ENCODE assay signal across 21 mouse cellular contexts in genomic region chr13:52021828-52022227, GRCm38 (mm10).
DNase-seq lines count a peak whose midpoint lies in the region; ATAC-seq lines count a peak whose summit lies in the region.
"Had no signal": no experiment of that assay in that cellular context is flagged by ENCODE, and none has a peak within 500 bp of the region (broad histone marks: within the 10 kb centered on the region; RNA-seq: fewer than 3 reads in every experiment).

No protein-coding gene starts in this region.

- 60% methylated on average over 6 of the region's 6 CpGs for WGBS in heart, embryonic 10.5 days
- WGBS in embryonic facial prominence, embryonic 10.5 days: 52% methylated on average over 6 of the region's 6 CpGs
- 38% methylated on average over 6 of the region's 6 CpGs for WGBS in limb, embryonic 15.5 days

- H3K4me3 ChIP-seq in heart, embryonic 10.5 days: no peak overlapping the region
- H3K4me3 ChIP-seq in embryonic facial prominence, embryonic 10.5 days: no peak overlapping the region
- no peak overlapping the region for H3K4me3 ChIP-seq in limb, embryonic 15.5 days
- H3K4me3 ChIP-seq: erythroblast, embryonic 14.5 days; hindbrain, embryonic 15.5 days; left cerebral cortex, adult 2 months; midbrain, embryonic 15.5 days; stomach, embryonic 15.5 days had no signal

- no peak for DNase-seq in heart, embryonic 10.5 days (ENCODE audit: low spot score)
- DNase-seq in heart, postnatal 10 days: no peak
- DNase-seq in 3T3-L1 (ENCODE audit: low read depth, low spot score): peak; percentile 25
- DNase-seq in embryonic facial prominence, embryonic 10.5 days (ENCODE audit: low spot score): peak; percentile 25
- DNase-seq in urinary bladder, postnatal 36 days (ENCODE audit: low spot score in 2 of 2): no peak
- DNase-seq: cerebellum, adult 9-11 months; forebrain, postnatal 0 days; heart, adult 18-20 months; heart, postnatal 14 days; kidney, adult 11 months; kidney, postnatal 14 days; lung, postnatal 10 days; spleen, adult 18-20 months; thymus, postnatal 25 days had no signal

- intact Hi-C loops in heart, postnatal 10 days (cut with DNase I): no loop called here

- H3K36me3 ChIP-seq in heart, embryonic 10.5 days: no peaks in the 10 kb centered on the region
- H3K36me3 ChIP-seq in embryonic facial prominence, embryonic 10.5 days (replicated peaks): no peaks in the 10 kb centered on the region
- H3K36me3 ChIP-seq in limb, embryonic 15.5 days: no peaks in the 10 kb centered on the region
- H3K36me3 ChIP-seq: hindbrain, embryonic 15.5 days; midbrain, embryonic 15.5 days; stomach, embryonic 15.5 days had no signal

- H3K27me3 ChIP-seq in heart, embryonic 10.5 days (ENCODE audit: insufficient read depth, poor library complexity, severe bottlenecking): no peaks in the 10 kb centered on the region
- 0 out of 2 replicates have a peak, but pooled peaks cover 5% of the 10 kb centered on the region for H3K27me3 ChIP-seq in embryonic facial prominence, embryonic 10.5 days (replicated peaks; ENCODE audit: low read depth, poor library complexity, severe bottlenecking)
- H3K27me3 ChIP-seq in limb, embryonic 15.5 days: 0 out of 2 replicates have a peak, but pooled peaks cover 3% of the 10 kb centered on the region
- H3K27me3 ChIP-seq: hindbrain, embryonic 15.5 days; midbrain, embryonic 15.5 days; stomach, embryonic 15.5 days had no signal

- peaks cover 56% of the 10 kb centered on the region for H3K4me1 ChIP-seq in heart, embryonic 10.5 days
- peaks cover 59% of the 10 kb centered on the region for H3K4me1 ChIP-seq in embryonic facial prominence, embryonic 10.5 days
- peaks cover 47% of the 10 kb centered on the region for H3K4me1 ChIP-seq in limb, embryonic 15.5 days

- H3K27ac ChIP-seq in heart, embryonic 10.5 days: peak overlapping the region; percentile 78
- H3K27ac ChIP-seq in embryonic facial prominence, embryonic 10.5 days (replicated peaks): peak overlapping the region; percentile 49
- peak overlapping the region; percentile 55; the same call in 1 of the 2 replicates for H3K27ac ChIP-seq in limb, embryonic 15.5 days
- H3K27ac ChIP-seq: hindbrain, embryonic 15.5 days; left cerebral cortex, adult 2 months; midbrain, embryonic 15.5 days had no signal

- H3K9ac ChIP-seq in limb, embryonic 15.5 days: no peak overlapping the region
- H3K9ac ChIP-seq: forebrain, postnatal 0 days; hindbrain, embryonic 15.5 days; midbrain, embryonic 15.5 days; stomach, embryonic 15.5 days had no signal

- no peak for ATAC-seq in limb, embryonic 15.5 days (ENCODE audit: insufficient number of reproducible peaks, low FRiP score, low TSS enrichment, low read depth)
- ATAC-seq in CD4-positive, CD25-positive, alpha-beta regulatory T cell, adult 4 months: no peak
- ATAC-seq: forebrain, postnatal 0 days; midbrain, embryonic 15.5 days had no signal

- no peak overlapping the region for H3K4me2 ChIP-seq in limb, embryonic 15.5 days
- H3K4me2 ChIP-seq: hindbrain, embryonic 15.5 days; midbrain, embryonic 15.5 days; stomach, embryonic 15.5 days had no signal

- H3K9me3 ChIP-seq in heart, embryonic 10.5 days: no peaks in the 10 kb centered on the region
- H3K9me3 ChIP-seq in embryonic facial prominence, embryonic 10.5 days: no peaks in the 10 kb centered on the region
- H3K9me3 ChIP-seq in limb, embryonic 15.5 days: no peaks in the 10 kb centered on the region
- H3K9me3 ChIP-seq: hindbrain, embryonic 15.5 days; midbrain, embryonic 15.5 days; stomach, embryonic 15.5 days had no signal

Comparison
In these comparisons a context has a peak if more than half of its experiments do, and no peak if none do; other contexts are left out.
1. DNase-seq: peak in 3T3-L1 (single experiment) and embryonic facial prominence, embryonic 10.5 days (single experiment); none in heart, embryonic 10.5 days (single experiment), heart, postnatal 10 days (0 of 2) and urinary bladder, postnatal 36 days (0 of 2).
2. Peak in every context shown above with its lines, with median percentiles within 50 percentile points of each other: H3K27ac ChIP-seq.